Mouse (Mus musculus): ENCODE measurements at regions not wholly inside any gene's neighbourhood (a gene's known extent, or its start where the extent isn't known, plus 50 kb on each side); places are given as distances from the start of the nearest gene placed in this dataset.
A peak's percentile ranks its signal among the peaks of the same experiment; 100 is the strongest.

GRCm38 (mm10) chr9:43492236-43493000 lies 181.8 kb downstream of the Trim29 start:
- Histone ChIP-seq H3K4me3 (no peak overlapping the region), H3K4me1 (peaks cover 3% of the 10 kb centered on the region; the same call in 1 of the 2 replicates), H3K27ac (replicated peaks) (no peak overlapping the region), H3K27me3 (no peaks in the 10 kb centered on the region), H3K4me2 (replicated peaks) (no peak overlapping the region), H3K36me3 (no peaks in the 10 kb centered on the region), H3K9ac (replicated peaks) (no peak overlapping the region), H3K9me3 (no peaks in the 10 kb centered on the region)
- no peak for ATAC-seq (replicated peaks)
- 51% methylated on average over 7 of the region's 7 CpGs for WGBS

- no peaks in the 10 kb centered on the region for H3K36me3 ChIP-seq
- no peak overlapping the region for H3K4me3 ChIP-seq
- H3K27ac ChIP-seq (replicated peaks) = no peak overlapping the region
- no peaks in the 10 kb centered on the region for H3K4me1 ChIP-seq
- H3K27me3 ChIP-seq = no peaks in the 10 kb centered on the region
- ATAC-seq (replicated peaks) = no peak
- H3K9ac ChIP-seq (replicated peaks) = no peak overlapping the region
- 30% methylated on average over 14 of the region's 14 CpGs for WGBS
- no peaks in the 10 kb centered on the region for H3K9me3 ChIP-seq
- H3K4me2 ChIP-seq (replicated peaks) = 0 out of 2 replicates have a peak overlapping the region, but pooled peaks have one; percentile 16
Observed at GRCm38 (mm10) chr9:43498596-43498995, 187.9 kb downstream of the Trim29 start.

GRCm38 (mm10) chr9:43504270-43504932 lies 193.8 kb downstream of the Trim29 start:
- Histone ChIP-seq H3K4me1 (peaks cover 14% of the 10 kb centered on the region), H3K4me2 (replicated peaks) (no peak overlapping the region), H3K9me3 (no peaks in the 10 kb centered on the region), H3K27ac (replicated peaks) (0 out of 2 replicates have a peak overlapping the region, but pooled peaks have one; percentile 13), H3K27me3 (no peaks in the 10 kb centered on the region), H3K9ac (replicated peaks) (no peak overlapping the region), H3K4me3 (no peak overlapping the region), H3K36me3 (no peaks in the 10 kb centered on the region)
- 64% methylated on average over 14 of the region's 14 CpGs for WGBS
- ATAC-seq (replicated peaks) = no peak

GRCm38 (mm10) chr9:43505856-43506255 lies 195.2 kb downstream of the Trim29 start:
- peak overlapping the region; percentile 1; the same call in 1 of the 2 replicates for H3K9ac ChIP-seq (replicated peaks)
- 0 out of 2 replicates have a peak overlapping the region, but pooled peaks have one; percentile 17 for H3K27ac ChIP-seq (replicated peaks)
- H3K4me2 ChIP-seq (replicated peaks) = no peak overlapping the region
- H3K27me3 ChIP-seq = no peaks in the 10 kb centered on the region
- H3K4me3 ChIP-seq = no peak overlapping the region
- ATAC-seq (replicated peaks) = no peak
- H3K9me3 ChIP-seq = no peaks in the 10 kb centered on the region
- WGBS = 21% methylated on average over 4 of the region's 4 CpGs
- H3K4me1 ChIP-seq = peaks cover 14% of the 10 kb centered on the region
- H3K36me3 ChIP-seq = no peaks in the 10 kb centered on the region

GRCm38 (mm10) chr9:43506276-43506675 lies 195.6 kb downstream of the Trim29 start:
- H3K4me2 ChIP-seq (replicated peaks) = no peak overlapping the region
- WGBS = 28% methylated on average over 6 of the region's 6 CpGs
- 0 out of 2 replicates have a peak overlapping the region, but pooled peaks have one; percentile 17 for H3K27ac ChIP-seq (replicated peaks)
- no peaks in the 10 kb centered on the region for H3K27me3 ChIP-seq
- peaks cover 14% of the 10 kb centered on the region for H3K4me1 ChIP-seq
- no peak overlapping the region for H3K4me3 ChIP-seq
- H3K36me3 ChIP-seq = no peaks in the 10 kb centered on the region
- ATAC-seq (replicated peaks) = no peak
- no peak overlapping the region; the same call in 1 of the 2 replicates for H3K9ac ChIP-seq (replicated peaks)
- no peaks in the 10 kb centered on the region for H3K9me3 ChIP-seq

GRCm38 (mm10) chr9:43512806-43513205 lies 202.2 kb downstream of the Trim29 start:
- Histone ChIP-seq H3K4me2 (replicated peaks) (no peak overlapping the region), H3K27ac (replicated peaks) (no peak overlapping the region), H3K27me3 (no peaks in the 10 kb centered on the region), H3K9ac (replicated peaks) (no peak overlapping the region), H3K4me1 (no peaks in the 10 kb centered on the region), H3K9me3 (no peaks in the 10 kb centered on the region), H3K4me3 (no peak overlapping the region), H3K36me3 (no peaks in the 10 kb centered on the region)
- 64% methylated on average over 6 of the region's 6 CpGs for WGBS
- no peak for ATAC-seq (replicated peaks)

- no peaks in the 10 kb centered on the region for H3K4me1 ChIP-seq
- no peak overlapping the region for H3K4me2 ChIP-seq (replicated peaks)
- H3K9me3 ChIP-seq = no peaks in the 10 kb centered on the region
- no peaks in the 10 kb centered on the region for H3K36me3 ChIP-seq
- no peak overlapping the region for H3K4me3 ChIP-seq
- no peak overlapping the region for H3K9ac ChIP-seq (replicated peaks)
- no peaks in the 10 kb centered on the region for H3K27me3 ChIP-seq
- WGBS = 89% methylated on average over 16 of the region's 16 CpGs
- H3K27ac ChIP-seq (replicated peaks) = no peak overlapping the region
- ATAC-seq (replicated peaks) = no peak
Observed at GRCm38 (mm10) chr9:43514731-43515458, 204.2 kb downstream of the Trim29 start.

- Histone ChIP-seq H3K9me3 (no peaks in the 10 kb centered on the region), H3K9ac (replicated peaks) (no peak overlapping the region), H3K27me3 (no peaks in the 10 kb centered on the region), H3K4me1 (peaks cover 10% of the 10 kb centered on the region), H3K27ac (replicated peaks) (no peak overlapping the region), H3K4me2 (replicated peaks) (no peak overlapping the region), H3K36me3 (no peaks in the 10 kb centered on the region), H3K4me3 (no peak overlapping the region)
- 88% methylated on average over 3 of the region's 3 CpGs for WGBS
- no peak for ATAC-seq (replicated peaks)
Observed at GRCm38 (mm10) chr9:43520931-43521330, 210.3 kb downstream of the Trim29 start.

GRCm38 (mm10) chr9:43524947-43525565 lies 214.4 kb downstream of the Trim29 start:
- H3K27me3 ChIP-seq = no peaks in the 10 kb centered on the region
- WGBS = 12% methylated on average over 4 of the region's 4 CpGs
- no peaks in the 10 kb centered on the region for H3K36me3 ChIP-seq
- H3K9me3 ChIP-seq = no peaks in the 10 kb centered on the region
- no peak overlapping the region for H3K4me3 ChIP-seq
- H3K4me1 ChIP-seq = peaks cover 10% of the 10 kb centered on the region
- ATAC-seq (replicated peaks) = no peak; the same call in 1 of the 2 replicates
- no peak overlapping the region for H3K4me2 ChIP-seq (replicated peaks)
- H3K9ac ChIP-seq (replicated peaks) = no peak overlapping the region
- no peak overlapping the region for H3K27ac ChIP-seq (replicated peaks)

GRCm38 (mm10) chr9:43532187-43532586 lies 211.6 kb upstream of the Nectin1 start:
- H3K27me3 ChIP-seq = no peaks in the 10 kb centered on the region
- ATAC-seq (replicated peaks) = no peak

GRCm38 (mm10) chr9:43535967-43536366 lies 207.8 kb upstream of the Nectin1 start:
- no peak for ATAC-seq (replicated peaks)
- Histone ChIP-seq H3K4me3 (no peak overlapping the region), H3K9ac (replicated peaks) (no peak overlapping the region), H3K36me3 (no peaks in the 10 kb centered on the region), H3K4me2 (replicated peaks) (no peak overlapping the region), H3K27me3 (no peaks in the 10 kb centered on the region), H3K9me3 (no peaks in the 10 kb centered on the region), H3K27ac (replicated peaks) (no peak overlapping the region), H3K4me1 (no peaks in the 10 kb centered on the region)
- WGBS = 91% methylated on average over 7 of the region's 7 CpGs

More at GRCm38 (mm10) chr9:43532187-43532586, 211.6 kb upstream of the Nectin1 start:
- WGBS = 84% methylated on average over 2 of the region's 2 CpGs
- H3K4me1 ChIP-seq = no peaks in the 10 kb centered on the region
- H3K9me3 ChIP-seq = no peaks in the 10 kb centered on the region
- H3K27ac ChIP-seq (replicated peaks) = no peak overlapping the region
- H3K36me3 ChIP-seq = no peaks in the 10 kb centered on the region
- H3K4me2 ChIP-seq (replicated peaks) = no peak overlapping the region
- H3K9ac ChIP-seq (replicated peaks) = no peak overlapping the region
- no peak overlapping the region for H3K4me3 ChIP-seq

Measured in forebrain, embryonic 15.5 days (tissue).